Mouse (Mus musculus) adrenal gland, postnatal 4 days (tissue): ENCODE data around the gene Gp1bb. TPM values are rescaled to one million over a fixed set of nuclear protein-coding genes. Genes with fewer than 3 reads are reported as not detected.

Source experiments
- DNase-seq, 2 experiments: peaks; one replicate each; pipeline ENCODE4 v3.0.0; 2021 to 2022; ENCODE audit warnings: low spot score in 2 of 2, mixed read lengths in 2 of 2
- total RNA-seq, 2 experiments: library from RNA; stranded (reverse); gene quantifications; 2 replicates each; pipeline ENCODE4 v1.2.3; 2021

Gp1bb gene
- total RNA-seq, 2 experiments from 2014 or later, result 0.39 to 1.1 TPM

DNA sequence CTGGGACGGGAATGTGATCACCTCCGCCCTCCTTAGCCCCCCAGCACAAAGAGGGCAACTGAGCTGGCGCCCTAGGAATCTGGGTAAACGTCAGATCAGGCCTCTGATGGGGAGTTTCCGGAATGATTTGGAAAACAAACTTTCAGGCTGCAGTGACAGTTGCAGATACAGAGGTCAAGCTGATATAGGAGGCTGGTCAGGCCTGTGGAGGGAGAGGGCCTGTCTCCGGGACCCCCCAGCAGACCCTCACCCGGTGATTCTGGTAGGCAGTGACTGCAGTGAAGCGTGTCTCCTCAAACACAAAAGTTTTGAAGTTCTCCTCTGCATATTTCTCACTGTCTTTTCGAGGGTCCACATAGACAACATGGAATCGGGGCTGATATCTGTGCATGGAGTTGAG, 39.0 kb downstream of the Gp1bb start:
- no peak for DNase-seq

DNA sequence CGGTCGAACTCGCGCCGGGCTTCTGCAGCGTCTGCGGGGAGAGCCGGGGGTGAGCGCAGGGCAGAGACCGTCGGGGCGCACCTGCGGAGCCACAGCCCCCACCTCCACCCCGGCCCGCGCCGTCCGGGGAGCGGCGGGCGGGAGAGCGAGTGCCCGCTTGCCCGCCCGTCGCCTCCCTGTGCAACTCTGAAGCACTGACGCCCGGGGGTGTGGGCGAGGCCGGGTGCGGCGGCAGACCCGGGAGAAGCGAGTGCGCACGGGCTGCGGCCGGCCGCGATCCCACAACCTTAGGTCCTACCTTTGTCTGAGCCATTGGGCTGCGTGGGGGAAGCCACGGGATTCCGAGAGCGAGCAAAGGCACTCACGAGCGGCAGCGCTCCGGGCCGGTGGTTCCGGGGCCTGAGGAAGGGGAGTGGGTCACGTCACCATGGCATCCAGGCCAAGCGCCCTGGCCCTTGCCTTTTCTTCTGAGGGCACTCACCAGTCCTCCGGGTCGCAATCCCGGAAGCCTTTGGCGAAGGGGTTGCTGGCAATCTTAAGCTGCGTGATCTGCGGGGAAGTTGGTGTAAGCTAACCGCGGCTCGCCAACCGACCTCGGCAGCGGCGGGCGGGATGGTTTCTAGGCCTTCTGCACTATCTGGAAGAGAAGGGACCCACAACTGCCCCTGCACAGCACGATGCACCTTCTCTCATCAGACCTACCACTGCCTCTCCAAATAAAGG, 39.6 kb downstream of the Gp1bb start:
- no peak for DNase-seq

DNA sequence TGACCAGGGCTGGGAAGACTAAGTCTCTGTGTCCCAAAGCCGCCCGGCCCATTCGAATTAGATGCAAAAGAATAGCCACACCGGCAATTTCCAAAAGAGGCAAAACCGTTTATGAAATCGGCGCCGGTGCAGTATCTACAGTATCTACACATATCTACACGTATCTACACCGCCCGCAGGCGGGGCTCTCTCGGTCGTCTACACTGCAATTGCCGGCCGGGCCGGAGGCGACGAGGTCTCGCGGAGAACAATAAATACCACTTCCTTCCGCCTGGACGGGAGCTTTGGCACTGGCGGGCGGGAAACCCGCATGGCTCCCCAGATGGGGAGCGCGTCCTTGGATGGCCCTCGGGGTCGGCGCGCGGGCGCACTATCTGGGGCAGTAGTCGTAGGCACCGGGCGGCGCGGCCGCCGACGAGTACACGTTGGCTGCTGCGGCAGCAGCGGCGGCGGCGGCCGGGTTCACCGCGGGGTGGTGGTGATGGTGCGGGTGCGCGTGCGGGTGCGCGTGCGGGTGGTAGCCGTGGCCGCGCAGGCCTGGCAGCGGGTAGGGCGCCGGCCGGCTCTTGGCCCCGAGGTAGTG, 40.5 kb downstream of the Gp1bb start:
- no peak for DNase-seq

DNA sequence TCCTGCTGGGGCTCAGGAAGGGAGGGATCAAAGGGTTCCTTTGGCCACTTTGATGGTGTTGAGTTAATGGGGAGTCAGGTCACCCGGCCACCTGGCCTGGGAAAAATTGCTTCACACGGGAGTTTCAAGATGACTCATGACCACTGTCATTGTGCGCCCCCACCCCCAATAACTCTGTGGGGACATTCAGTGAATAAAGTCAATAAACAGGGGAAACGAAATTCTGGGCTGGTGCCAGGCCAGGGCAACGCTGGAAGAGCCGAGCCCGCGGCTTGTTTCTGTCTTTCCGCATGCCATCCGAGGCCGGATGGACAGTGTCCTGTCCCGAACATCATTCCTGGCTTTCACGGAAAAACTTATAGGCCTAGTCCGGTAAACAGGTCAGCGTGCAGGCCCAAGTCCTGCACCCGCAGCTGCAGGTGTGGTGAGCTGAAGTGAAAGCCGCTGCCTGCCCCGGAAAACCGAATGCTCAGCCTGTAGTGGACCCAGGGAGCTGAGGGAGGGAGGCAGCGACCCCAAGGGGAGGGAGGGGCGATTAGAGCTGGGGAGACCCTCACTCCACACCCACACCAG, 41.1 kb downstream of the Gp1bb start:
- DNase-seq, result no peak

DNA sequence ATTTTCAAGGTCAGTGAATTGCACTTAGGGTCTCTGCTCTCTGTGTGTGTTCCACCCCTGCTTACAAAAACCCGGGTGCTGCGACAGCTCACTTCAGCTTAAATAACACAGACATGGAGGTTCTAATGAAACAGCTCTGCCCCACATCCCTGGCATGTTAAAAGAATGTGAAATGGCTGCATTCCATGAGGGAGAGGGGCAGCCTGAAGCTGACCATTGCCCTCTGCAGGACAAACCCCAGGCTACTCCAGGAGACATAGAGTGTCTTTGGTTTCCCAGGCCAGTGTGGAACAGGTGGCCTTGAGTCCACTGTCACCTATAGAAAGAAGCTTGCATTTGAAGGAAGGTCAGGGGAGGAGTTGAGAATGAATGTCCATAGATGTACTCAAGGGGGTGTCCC, 41.8 kb downstream of the Gp1bb start:
- no peak for DNase-seq

DNA sequence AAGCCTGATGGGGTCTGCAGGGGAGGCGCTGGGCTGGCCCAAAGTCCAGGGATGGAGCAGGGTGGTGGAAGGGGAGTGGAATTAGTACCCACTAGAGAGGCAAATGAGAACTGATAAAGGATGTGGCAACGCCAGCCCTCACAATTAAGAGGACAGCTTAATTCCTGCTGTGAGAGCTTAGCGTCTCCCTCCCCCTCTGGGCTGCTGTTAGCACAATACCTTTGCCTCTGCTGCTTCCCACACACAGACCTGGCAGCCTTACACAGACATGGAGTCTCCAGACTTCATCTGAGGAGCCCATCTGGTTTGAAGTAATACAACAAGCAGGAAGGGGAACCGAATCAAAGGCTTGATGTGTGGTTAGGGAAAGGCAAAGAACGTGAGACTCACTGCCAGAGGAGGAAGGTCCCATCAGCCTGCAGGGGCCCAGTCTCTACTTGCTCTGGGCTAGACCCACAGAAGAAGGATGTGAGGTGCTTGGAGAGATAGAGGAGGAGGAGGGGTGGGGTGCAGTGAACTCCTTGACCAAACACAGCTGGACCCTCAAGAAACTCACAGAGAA, 44.5 kb downstream of the Gp1bb start:
- no peak for DNase-seq

DNA sequence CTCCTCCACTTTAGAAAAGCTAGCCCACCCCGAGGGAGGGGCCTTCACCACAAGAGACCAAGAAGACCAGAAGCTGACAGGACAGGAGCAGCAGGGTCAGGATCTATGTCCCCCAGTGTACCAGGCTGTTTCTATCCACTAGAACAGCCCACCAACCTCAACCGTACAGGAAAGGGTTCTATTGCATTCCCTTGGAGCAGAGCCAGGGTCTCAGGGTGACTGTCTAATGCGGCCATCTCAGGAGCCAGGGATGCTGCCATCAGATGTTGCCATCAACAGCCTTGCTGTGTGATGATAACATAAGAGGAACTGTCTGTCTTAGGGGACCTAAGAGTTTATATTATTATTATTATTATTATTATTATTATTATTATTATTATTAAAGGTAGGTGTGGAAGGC, 45.1 kb downstream of the Gp1bb start:
- DNase-seq, result no peak

DNA sequence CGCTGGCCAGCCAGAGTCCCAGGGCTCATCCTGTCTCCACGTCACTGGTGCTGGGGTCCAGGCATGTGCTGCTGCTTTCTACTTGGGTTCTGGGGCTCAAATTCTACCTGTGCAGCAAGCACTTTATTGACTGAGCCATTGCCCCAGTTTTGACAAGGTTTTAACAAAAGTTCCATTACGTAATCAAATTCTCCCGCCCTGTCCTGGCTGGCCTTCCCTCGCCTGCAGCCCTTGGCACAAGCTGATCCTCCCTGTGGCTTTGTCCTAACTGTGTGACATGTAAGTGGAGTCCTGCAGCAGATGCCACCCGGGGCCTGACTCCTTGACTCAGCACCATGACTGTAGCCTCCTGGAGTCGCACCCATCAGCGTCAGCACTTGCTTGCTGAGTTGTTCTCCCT, 48.0 kb downstream of the Gp1bb start:
- no peak for DNase-seq

Other genes starting within 250 kb of the Gp1bb start
- gene Txnrd2, start 196.0 kb downstream of the Gp1bb start, total RNA-seq, result 10 to 100 TPM; 60.2 to 67.6 TPM
- 100 to 1,000 TPM in 1 of 2 experiments, 10 to 100 TPM in 1; 99.0 to 129 TPM for gene Comt, start 195.6 kb downstream of the Gp1bb start, total RNA-seq
- gene Gnb1l, start 123.7 kb downstream of the Gp1bb start, total RNA-seq, result 1 to 10 TPM; 5.6 to 9.2 TPM
- 10 to 100 TPM in 1 of 2 experiments, 1 to 10 TPM in 1; 9.5 to 11.0 TPM for gene Rtl10, start 123.5 kb downstream of the Gp1bb start, total RNA-seq
- gene Tbx1, start 31.7 kb downstream of the Gp1bb start, total RNA-seq, result 1 to 10 TPM in 1 of 2 experiments, under 1 TPM in 1; 0.59 to 1.0 TPM
- 10 to 100 TPM in 1 of 2 experiments, 1 to 10 TPM in 1; 7.3 to 10.7 TPM for gene Gm49601, start 4.0 kb upstream of the Gp1bb start, total RNA-seq
- gene Sept5, start 7.6 kb upstream of the Gp1bb start, total RNA-seq, result 10 to 100 TPM; 18.9 to 28.7 TPM
- gene Cldn5, start 154.4 kb upstream of the Gp1bb start, total RNA-seq, result 10 to 100 TPM; 66.2 to 68.0 TPM
- 100 to 1,000 TPM; 120 to 130 TPM for gene Ufd1, start 189.4 kb upstream of the Gp1bb start, total RNA-seq
- 10 to 100 TPM; 18.0 to 19.7 TPM for gene Cdc45, start 189.6 kb upstream of the Gp1bb start, total RNA-seq
- 10 to 100 TPM; 23.8 to 27.5 TPM for gene 2510002D24Rik, start 214.2 kb upstream of the Gp1bb start, total RNA-seq
- gene Gm28539, start 214.2 kb upstream of the Gp1bb start, total RNA-seq, result 10 to 100 TPM in 1 of 2 experiments, 1 to 10 TPM in 1; 6.5 to 10.2 TPM